Mouse (Mus musculus): Measurements from ENCODE around the gene Map3k7cl.

DNA sequence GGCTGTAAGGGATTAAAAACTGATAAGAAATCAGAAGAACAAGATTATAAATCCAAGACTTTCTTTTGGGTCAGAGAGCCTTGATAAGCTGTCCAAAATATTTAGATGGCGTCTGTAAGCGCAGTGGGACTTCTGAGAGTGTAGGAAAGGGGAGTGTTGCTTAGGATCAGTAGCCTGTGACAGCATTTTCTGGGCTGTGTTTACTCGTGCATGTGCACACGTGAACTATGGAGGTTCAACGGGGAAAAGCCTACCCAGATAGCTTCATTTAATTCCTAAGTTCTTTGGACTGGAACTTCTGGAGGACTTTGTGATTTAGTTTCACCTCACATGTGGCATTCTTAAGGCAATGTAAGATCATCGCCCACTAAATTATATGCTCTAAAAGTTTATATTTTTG is 29.6 kb downstream of the Map3k7cl start:
- TF ChIP-seq CTCF (conservative IDR thresholded peaks at IDR 0.05; ENCODE audit: insufficient read depth, insufficient read length, low read depth, low read length) (no peak), POLR2A (IDR thresholded peaks at IDR 0.05; ENCODE audit: low read depth, low read length) (no peak)
